Mouse (Mus musculus) embryonic facial prominence, embryonic 13.5 days (tissue): ENCODE measurements at regions not wholly inside any gene's neighbourhood (a gene's known extent, or its start where the extent isn't known, plus 50 kb on each side); places are given as distances from the start of the nearest gene placed in this dataset.

Source experiments
- ATAC-seq: fragments of 200-750 bp; cut with Nextera tagmentation; 2 replicates; pipeline ENCODE4 v1.8.0; 2017; ENCODE audit warnings: low read depth; ENCODE audit not compliant: insufficient number of reproducible peaks, insufficient read depth, low FRiP score, low TSS enrichment
- H3K27ac ChIP-seq: fragments of 300-500 bp; sonication (generic); 2 replicates; pipeline ENCODE4 v1.5.1; 2015; ENCODE audit warnings: moderate library complexity, mild to moderate bottlenecking, inconsistent platforms
- H3K27me3 ChIP-seq: fragments of 300-500 bp; sonication (generic); 2 replicates; pipeline ENCODE4 v1.6.1; 2015; ENCODE audit warnings: mild to moderate bottlenecking, inconsistent platforms
- H3K36me3 ChIP-seq: fragments of 300-500 bp; sonication (generic); 2 replicates; pipeline ENCODE4 v1.6.1; 2015; ENCODE audit warnings: mild to moderate bottlenecking, inconsistent platforms
- H3K4me1 ChIP-seq: fragments of 300-500 bp; sonication (generic); 2 replicates; pipeline ENCODE4 v1.6.1; 2015; ENCODE audit warnings: inconsistent platforms
- H3K4me2 ChIP-seq: fragments of 300-500 bp; sonication (generic); 2 replicates; pipeline ENCODE4 v1.6.1; 2015; ENCODE audit warnings: moderate library complexity, mild to moderate bottlenecking, inconsistent platforms
- H3K4me3 ChIP-seq: fragments of 300-500 bp; sonication (generic); 2 replicates; pipeline ENCODE4 v1.5.1; 2015; ENCODE audit warnings: mild to moderate bottlenecking, inconsistent platforms
- H3K9ac ChIP-seq: fragments of 300-500 bp; sonication (generic); 2 replicates; pipeline ENCODE4 v1.6.1; 2015; ENCODE audit warnings: mild to moderate bottlenecking, inconsistent platforms
- H3K9me3 ChIP-seq: fragments of 300-500 bp; sonication (generic); 2 replicates; pipeline ENCODE4 v1.6.1; 2016; ENCODE audit warnings: inconsistent platforms
- WGBS: fragments of 180-500 bp; shearing (Covaris S2); methylation state at CpG from one replicate; pipeline ENCODE4 v1.1.7; 2015; ENCODE audit warnings: mixed read lengths; 5-methylcytosine and 5-hydroxymethylcytosine counted together

- WGBS: 10% methylated on average over 8 of the region's 8 CpGs
- Histone ChIP-seq H3K9me3 (no peaks in the 10 kb centered on the region), H3K9ac (no peak overlapping the region), H3K27ac (no peak overlapping the region), H3K27me3 (no peaks in the 10 kb centered on the region), H3K4me2 (no peak overlapping the region), H3K36me3 (no peaks in the 10 kb centered on the region), H3K4me3 (no peak overlapping the region), H3K4me1 (no peaks in the 10 kb centered on the region)
- no peak for ATAC-seq
Measured at GRCm38 (mm10) chr16:79168193-79168592, 77.3 kb upstream of the Tmprss15 start.

- 73% methylated on average over 1 of the region's 1 CpGs for WGBS
- Histone ChIP-seq H3K27me3 (no peaks in the 10 kb centered on the region), H3K9ac (no peak overlapping the region), H3K4me1 (no peaks in the 10 kb centered on the region), H3K9me3 (no peaks in the 10 kb centered on the region), H3K4me3 (no peak overlapping the region), H3K36me3 (no peaks in the 10 kb centered on the region), H3K4me2 (no peak overlapping the region), H3K27ac (no peak overlapping the region)
- ATAC-seq: no peak
Measured at GRCm38 (mm10) chr16:79142813-79143212, 51.9 kb upstream of the Tmprss15 start.
